Mouse (Mus musculus): ENCODE data around the gene Slc26a8. TPM values are rescaled to one million over a fixed set of nuclear protein-coding genes. Genes with fewer than 3 reads are reported as not detected.

Slc26a8 gene
- polyA plus RNA-seq, 1 experiment from 2014 or later, result 0.78 TPM

DNA sequence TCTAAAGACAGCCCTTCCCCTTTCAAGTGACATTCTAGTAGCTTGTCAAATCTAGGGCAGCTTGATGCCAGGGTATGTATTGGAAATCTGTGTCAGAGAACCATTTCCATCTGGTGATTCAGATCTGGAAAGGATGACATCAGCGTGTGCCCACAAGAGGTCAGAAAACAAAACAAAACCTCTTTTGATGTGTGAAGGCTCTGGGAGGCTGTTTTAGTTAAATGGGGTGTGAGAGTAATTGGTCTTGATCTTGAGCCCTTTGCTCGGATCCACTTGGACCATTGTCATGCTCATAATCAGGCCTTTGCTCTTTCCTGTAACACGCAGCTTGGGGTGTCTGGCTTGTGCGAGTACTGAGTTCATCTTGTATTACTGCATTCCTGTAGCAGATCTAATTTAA, 8.2 kb upstream of the Slc26a8 start:
- peaks cover 10% of the 10 kb centered on the region; the same call in 1 of the 2 replicates for H3K36me3 ChIP-seq
- no peak for ATAC-seq (ENCODE audit: insufficient number of reproducible peaks, insufficient read depth, low FRiP score, low TSS enrichment, low read depth)
- H3K4me2 ChIP-seq, result no peak overlapping the region
- H3K27me3 ChIP-seq, result no peaks in the 10 kb centered on the region
- WGBS, result 58% methylated on average over 4 of the region's 4 CpGs
- no peak overlapping the region for H3K9ac ChIP-seq (replicated peaks)
- no peak overlapping the region for H3K4me3 ChIP-seq (replicated peaks)
- no peak overlapping the region for H3K27ac ChIP-seq
- no peaks in the 10 kb centered on the region for H3K9me3 ChIP-seq
- H3K4me1 ChIP-seq (replicated peaks), result peaks cover 32% of the 10 kb centered on the region

DNA sequence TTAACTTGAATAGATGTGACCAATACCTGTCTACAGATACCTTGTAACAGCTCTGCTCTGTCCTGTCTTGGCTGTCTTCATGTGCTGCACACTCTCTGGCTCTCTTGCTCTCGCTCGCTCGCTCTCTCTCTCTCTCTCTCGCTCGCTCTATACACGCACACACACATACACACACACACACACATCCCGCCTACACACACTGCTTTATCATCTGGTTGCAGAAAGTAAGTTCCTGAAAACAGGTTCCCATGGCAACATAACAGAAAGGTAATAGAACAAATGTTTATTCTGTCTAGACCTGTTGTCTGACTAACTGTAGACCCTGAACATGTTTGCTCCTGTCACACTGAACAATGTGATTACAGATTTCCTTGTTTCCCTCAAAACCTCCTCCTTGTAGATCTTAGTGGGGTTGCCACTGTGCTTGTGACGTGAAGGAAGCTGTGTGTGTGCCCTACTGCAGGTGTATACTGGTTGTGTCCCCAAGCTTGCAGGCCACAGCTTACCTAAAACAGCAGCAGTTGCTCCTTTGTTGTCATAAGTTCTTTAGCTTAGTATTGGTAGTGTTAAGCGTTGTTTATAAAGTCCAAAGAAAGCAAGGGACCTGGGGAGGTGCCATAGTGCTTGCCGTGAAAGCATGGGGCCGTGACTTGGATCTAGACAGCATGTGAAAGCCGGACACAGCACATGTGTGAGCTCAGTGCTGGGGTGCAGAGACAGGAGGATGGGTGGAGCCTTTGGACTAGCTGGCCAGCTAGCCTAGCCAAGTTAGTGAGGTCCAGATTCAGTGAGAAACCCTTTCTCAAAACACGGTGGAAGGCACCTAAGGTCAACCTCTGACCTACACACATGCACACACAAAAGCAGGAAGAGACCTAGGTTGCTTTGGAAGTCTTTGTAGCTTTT, 7.5 kb upstream of the Slc26a8 start:
- ATAC-seq (ENCODE audit: insufficient number of reproducible peaks, insufficient read depth, low FRiP score, low TSS enrichment, low read depth), result no peak
- no peak overlapping the region for H3K9ac ChIP-seq (replicated peaks)
- 79% methylated on average over 13 of the region's 13 CpGs for WGBS
- no peaks in the 10 kb centered on the region for H3K27me3 ChIP-seq
- no peaks in the 10 kb centered on the region for H3K9me3 ChIP-seq
- H3K4me2 ChIP-seq, result no peak overlapping the region
- no peak overlapping the region for H3K27ac ChIP-seq
- peaks cover 38% of the 10 kb centered on the region for H3K4me1 ChIP-seq (replicated peaks)
- H3K4me3 ChIP-seq (replicated peaks), result no peak overlapping the region
- peaks cover 10% of the 10 kb centered on the region; the same call in 1 of the 2 replicates for H3K36me3 ChIP-seq

DNA sequence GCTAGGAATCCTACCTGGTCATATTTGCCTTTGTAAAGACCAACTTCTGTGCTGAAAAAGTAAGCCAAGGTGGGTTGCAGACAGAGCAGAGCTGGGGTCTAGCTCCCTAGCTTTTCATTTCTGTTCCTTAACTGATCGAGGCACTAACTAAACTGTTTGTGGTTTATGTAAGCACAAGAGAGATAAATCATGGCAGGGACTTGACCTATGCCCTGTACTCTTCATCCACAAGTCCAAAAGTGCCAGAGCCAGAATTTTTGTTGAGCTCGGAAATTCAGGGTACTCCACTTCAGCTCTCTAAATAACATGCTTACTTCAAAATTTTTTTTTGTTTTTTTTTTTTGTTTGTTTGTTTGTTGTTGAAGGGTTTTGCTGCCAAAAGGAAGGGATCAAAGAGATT, 6.6 kb upstream of the Slc26a8 start:
- Histone ChIP-seq H3K27ac (no peak overlapping the region), H3K27me3 (no peaks in the 10 kb centered on the region), H3K4me1 (replicated peaks) (peaks cover 38% of the 10 kb centered on the region), H3K4me2 (no peak overlapping the region), H3K36me3 (peaks cover 7% of the 10 kb centered on the region; the same call in 1 of the 2 replicates), H3K4me3 (replicated peaks) (no peak overlapping the region), H3K9me3 (no peaks in the 10 kb centered on the region), H3K9ac (replicated peaks) (no peak overlapping the region)
- WGBS, result 27% methylated on average over 2 of the region's 2 CpGs
- no peak for ATAC-seq (ENCODE audit: insufficient number of reproducible peaks, insufficient read depth, low FRiP score, low TSS enrichment, low read depth)

DNA sequence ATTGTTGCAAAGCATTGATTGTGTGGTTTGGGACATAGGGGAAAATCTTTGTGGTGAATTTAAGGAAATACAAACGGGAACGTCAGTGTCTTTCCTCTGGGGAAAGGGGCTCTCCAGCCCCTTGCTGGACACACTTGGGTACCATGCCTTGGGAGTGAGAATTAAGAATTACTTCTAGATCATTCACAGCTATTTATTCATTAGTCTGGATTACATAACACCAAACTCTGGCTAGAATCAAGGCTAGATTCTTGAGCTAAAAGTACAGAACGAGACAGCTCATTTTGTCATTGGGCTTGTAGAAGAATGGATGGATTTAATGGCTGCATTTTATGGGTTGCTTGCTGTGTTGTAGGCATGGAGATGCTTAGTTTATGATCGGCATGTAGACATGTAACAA, 4.8 kb upstream of the Slc26a8 start:
- Histone ChIP-seq H3K4me1 (replicated peaks) (peaks cover 42% of the 10 kb centered on the region), H3K9me3 (no peaks in the 10 kb centered on the region), H3K36me3 (0 out of 2 replicates have a peak, but pooled peaks cover 6% of the 10 kb centered on the region), H3K27ac (no peak overlapping the region), H3K9ac (replicated peaks) (no peak overlapping the region), H3K4me3 (replicated peaks) (no peak overlapping the region), H3K4me2 (no peak overlapping the region), H3K27me3 (no peaks in the 10 kb centered on the region)
- WGBS, result 63% methylated on average over 4 of the region's 4 CpGs
- ATAC-seq (ENCODE audit: insufficient number of reproducible peaks, insufficient read depth, low FRiP score, low TSS enrichment, low read depth), result no peak

DNA sequence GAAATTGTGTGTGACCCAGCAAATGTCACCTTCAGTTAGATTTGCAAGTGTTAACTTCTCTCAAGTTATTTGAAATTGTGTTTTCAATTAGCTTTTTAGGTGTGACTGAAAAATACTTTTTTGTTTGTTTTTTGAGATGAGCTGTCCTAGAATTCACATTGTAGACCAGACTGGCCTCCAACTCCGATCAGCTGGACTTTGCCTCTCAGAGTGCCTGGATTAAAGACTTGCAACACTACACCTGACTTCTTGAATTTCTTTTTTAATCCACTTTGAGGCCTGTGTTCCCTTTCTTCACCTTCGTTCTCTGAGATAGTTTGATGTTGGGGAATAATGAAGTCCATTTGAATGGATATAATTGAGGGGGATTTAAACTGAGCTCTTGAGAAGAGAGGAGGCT, 4.0 kb upstream of the Slc26a8 start:
- Histone ChIP-seq H3K36me3 (0 out of 2 replicates have a peak, but pooled peaks cover 6% of the 10 kb centered on the region), H3K4me2 (no peak overlapping the region), H3K4me1 (replicated peaks) (peaks cover 48% of the 10 kb centered on the region), H3K27ac (no peak overlapping the region), H3K9me3 (no peaks in the 10 kb centered on the region), H3K4me3 (replicated peaks) (no peak overlapping the region), H3K27me3 (peaks cover 7% of the 10 kb centered on the region), H3K9ac (replicated peaks) (no peak overlapping the region)
- 73% methylated on average over 2 of the region's 2 CpGs for WGBS
- ATAC-seq (ENCODE audit: insufficient number of reproducible peaks, insufficient read depth, low FRiP score, low TSS enrichment, low read depth), result no peak

DNA sequence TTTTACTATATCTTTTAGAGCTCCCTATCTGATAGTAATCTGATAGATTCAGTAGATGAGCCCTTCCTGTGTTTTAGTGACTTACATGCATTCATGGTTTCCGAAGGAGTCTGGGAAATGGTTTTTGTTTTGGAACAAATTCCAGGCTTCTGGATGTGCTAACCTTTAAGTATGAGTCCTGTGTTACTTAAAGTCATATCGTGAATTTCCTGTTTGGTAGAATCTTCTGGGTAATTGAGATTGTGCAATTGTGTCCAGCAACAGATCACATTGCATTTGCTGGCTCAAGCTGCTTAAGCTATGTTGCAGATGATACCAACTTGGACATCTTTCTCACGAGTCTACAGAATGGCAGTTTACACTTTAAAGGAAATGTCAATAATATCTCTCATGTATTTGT, 3.1 kb upstream of the Slc26a8 start:
- H3K4me1 ChIP-seq (replicated peaks), result peaks cover 49% of the 10 kb centered on the region
- H3K36me3 ChIP-seq, result 0 out of 2 replicates have a peak, but pooled peaks cover 6% of the 10 kb centered on the region
- peak overlapping the region; percentile 96; the same call in 1 of the 2 replicates for H3K9ac ChIP-seq (replicated peaks)
- 59% methylated on average over 3 of the region's 3 CpGs for WGBS
- no peaks in the 10 kb centered on the region for H3K9me3 ChIP-seq
- peak overlapping the region; percentile 97 for H3K4me3 ChIP-seq (replicated peaks)
- no peak for ATAC-seq (ENCODE audit: insufficient number of reproducible peaks, insufficient read depth, low FRiP score, low TSS enrichment, low read depth)
- no peak overlapping the region for H3K27ac ChIP-seq
- H3K4me2 ChIP-seq, result peak overlapping the region; percentile 63
- peaks cover 14% of the 10 kb centered on the region for H3K27me3 ChIP-seq

DNA sequence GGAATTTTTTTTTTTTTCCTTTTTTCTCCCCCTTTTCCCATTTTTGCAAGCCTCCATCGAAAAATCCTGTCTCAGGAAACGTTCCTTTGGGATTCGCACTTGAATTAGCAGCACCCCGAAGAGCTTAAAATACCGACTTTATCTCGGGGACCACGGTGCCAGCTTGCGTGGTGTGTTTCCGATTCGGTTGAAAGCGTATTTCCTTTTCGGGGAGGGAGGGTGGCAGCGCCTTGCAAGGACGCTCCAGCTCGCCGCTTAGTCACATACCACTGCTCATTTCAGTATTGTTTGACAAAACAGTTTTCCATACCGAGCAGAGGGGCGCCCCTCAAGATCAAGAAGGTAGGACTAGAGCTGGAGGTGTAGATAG, 2.3 kb upstream of the Slc26a8 start:
- peak overlapping the region; percentile 96 for H3K9ac ChIP-seq (replicated peaks)
- peaks cover 14% of the 10 kb centered on the region for H3K27me3 ChIP-seq
- H3K4me3 ChIP-seq (replicated peaks), result peak overlapping the region; percentile 97
- H3K4me1 ChIP-seq (replicated peaks), result peaks cover 42% of the 10 kb centered on the region
- 0 out of 2 replicates have a peak, but pooled peaks cover 6% of the 10 kb centered on the region for H3K36me3 ChIP-seq
- no peaks in the 10 kb centered on the region for H3K9me3 ChIP-seq
- peak overlapping the region; percentile 96 for H3K27ac ChIP-seq
- peak overlapping the region; percentile 63 for H3K4me2 ChIP-seq
- ATAC-seq (ENCODE audit: insufficient number of reproducible peaks, insufficient read depth, low FRiP score, low TSS enrichment, low read depth), result no peak
- under 1% methylated on average over 18 of the region's 18 CpGs for WGBS

DNA sequence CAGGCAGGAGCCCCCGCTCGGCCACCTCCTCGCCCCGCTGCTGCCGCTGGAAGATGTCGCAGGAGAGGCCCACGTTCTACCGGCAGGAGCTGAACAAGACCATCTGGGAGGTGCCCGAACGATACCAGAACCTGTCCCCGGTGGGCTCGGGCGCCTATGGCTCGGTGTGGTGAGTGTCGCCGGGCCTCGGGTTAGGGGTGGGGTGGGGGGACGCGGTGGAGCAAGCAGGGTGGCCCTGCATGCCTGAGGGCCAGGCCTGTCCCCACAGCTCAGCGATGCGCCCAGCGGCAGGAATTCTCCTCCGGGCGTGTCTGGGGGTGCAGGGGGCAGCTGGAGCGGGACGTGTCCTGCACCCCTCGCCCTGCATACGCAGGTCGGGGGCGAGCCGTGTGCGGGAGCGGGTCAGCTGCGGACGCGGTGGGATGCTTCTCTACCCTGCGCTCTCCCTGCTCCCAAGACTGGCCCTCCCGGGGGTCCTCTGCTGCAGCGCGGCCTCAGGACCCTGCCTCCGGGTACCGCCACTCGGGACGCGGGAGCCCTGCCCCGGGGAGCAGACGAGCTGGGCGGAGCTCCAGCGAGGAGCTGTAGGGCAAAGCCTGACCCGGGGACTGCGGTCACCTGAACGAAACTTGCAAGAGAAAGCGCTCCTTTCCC, 1.8 kb upstream of the Slc26a8 start:
- Histone ChIP-seq H3K9me3 (no peaks in the 10 kb centered on the region), H3K9ac (replicated peaks) (peak overlapping the region; percentile 96), H3K4me2 (peak overlapping the region; percentile 63), H3K4me3 (replicated peaks) (peak overlapping the region; percentile 97), H3K27me3 (peaks cover 14% of the 10 kb centered on the region), H3K36me3 (0 out of 2 replicates have a peak, but pooled peaks cover 6% of the 10 kb centered on the region), H3K4me1 (replicated peaks) (peaks cover 37% of the 10 kb centered on the region), H3K27ac (peak overlapping the region; percentile 96)
- peak; percentile 52 for ATAC-seq (ENCODE audit: insufficient number of reproducible peaks, insufficient read depth, low FRiP score, low TSS enrichment, low read depth)
- under 1% methylated on average over 48 of the region's 53 CpGs for WGBS

DNA sequence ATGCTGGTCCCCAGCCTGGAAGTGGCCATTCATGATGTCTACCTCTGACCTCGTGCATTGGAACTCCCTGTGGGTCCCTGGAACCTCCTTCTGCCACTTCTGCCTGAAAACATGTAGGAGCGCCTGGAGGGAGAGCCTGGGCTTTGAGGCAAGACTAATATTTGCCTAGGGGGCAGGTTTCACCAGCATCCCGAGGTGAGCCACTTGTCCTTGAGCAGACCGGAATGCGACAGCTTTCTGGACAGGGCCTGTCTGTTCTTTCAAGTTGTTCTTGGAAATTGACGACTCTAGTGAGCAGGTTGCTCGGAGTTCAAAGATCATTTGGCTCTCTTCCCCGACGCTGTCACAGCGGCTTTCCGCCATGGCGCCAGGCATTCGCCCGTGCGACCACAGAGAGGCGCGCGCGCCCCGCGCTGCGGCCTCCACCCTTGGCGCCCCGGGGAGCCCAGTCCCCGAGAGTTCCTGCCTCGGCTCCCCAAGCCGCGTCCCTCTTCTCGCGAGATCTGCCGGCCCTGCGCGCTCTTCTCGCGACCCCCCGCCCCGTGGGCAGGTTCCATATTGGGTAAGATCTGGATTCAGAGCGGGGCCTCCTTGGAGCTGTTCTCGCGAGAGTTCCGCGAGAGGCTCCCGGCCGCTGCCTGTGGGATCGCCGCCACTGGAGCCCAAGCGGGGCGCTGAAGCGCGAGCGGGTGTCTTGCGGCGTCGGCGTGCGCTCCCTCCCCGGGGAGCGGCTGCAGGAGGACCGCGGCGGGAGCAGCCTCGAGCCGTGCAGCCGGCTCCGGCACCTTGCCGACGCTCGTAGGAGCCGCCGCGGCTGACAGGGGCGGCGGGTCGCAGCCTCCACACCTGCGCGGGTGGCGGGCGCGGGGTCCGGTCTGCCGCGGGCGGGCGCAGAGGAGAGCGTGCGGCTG, 998 bp upstream of the Slc26a8 start, which contains the start of gene Mapk14:
Mapk14 (plus strand) TSS at position 554 of the 911 bp plus-strand sequence.
- Histone ChIP-seq H3K9ac (replicated peaks) (peak within 1 kb of the TSS; percentile 96), H3K4me2 (peak within 1 kb of the TSS; percentile 63), H3K4me3 (replicated peaks) (peak within 1 kb of the TSS; percentile 97), H3K27me3 (peaks cover 14% of the 10 kb centered on the region), H3K4me1 (replicated peaks) (peaks cover 31% of the 10 kb centered on the region), H3K9me3 (no peaks in the 10 kb centered on the region), H3K36me3 (0 out of 2 replicates have a peak, but pooled peaks cover 6% of the 10 kb centered on the region), H3K27ac (peak within 1 kb of the TSS; percentile 96)
- peak; percentile 85 for ATAC-seq (ENCODE audit: insufficient number of reproducible peaks, insufficient read depth, low FRiP score, low TSS enrichment, low read depth)
- under 1% methylated on average over 84 of the region's 86 CpGs for WGBS

DNA sequence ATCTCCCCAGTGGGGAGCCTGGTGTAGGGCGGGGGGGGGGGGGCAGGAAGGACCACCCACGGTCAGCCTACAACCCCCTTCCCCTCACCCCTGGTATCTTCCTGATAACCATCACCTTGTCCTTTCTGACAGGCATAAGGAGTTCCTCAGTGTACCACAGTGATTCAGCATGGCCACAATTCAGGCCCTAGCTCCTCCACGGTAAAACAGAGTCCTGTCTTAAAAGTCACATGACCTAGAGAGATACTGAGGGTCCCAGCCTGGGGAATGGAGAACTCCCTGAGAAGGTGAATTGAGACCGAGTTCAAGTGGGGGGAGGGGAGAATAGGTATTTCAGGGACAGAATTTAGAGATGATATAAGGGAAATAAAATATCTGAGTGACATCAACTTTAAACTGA, 2.7 kb downstream of the Slc26a8 start:
- Histone ChIP-seq H3K27me3 (peaks cover 14% of the 10 kb centered on the region), H3K9me3 (no peaks in the 10 kb centered on the region), H3K36me3 (no peaks in the 10 kb centered on the region), H3K4me3 (replicated peaks) (no peak overlapping the region), H3K4me1 (replicated peaks) (peaks cover 10% of the 10 kb centered on the region; the same call in 1 of the 2 replicates), H3K9ac (replicated peaks) (no peak overlapping the region), H3K4me2 (no peak overlapping the region), H3K27ac (no peak overlapping the region)
- no peak for ATAC-seq (ENCODE audit: insufficient number of reproducible peaks, insufficient read depth, low FRiP score, low TSS enrichment, low read depth)
- WGBS, result 43% methylated on average over 4 of the region's 4 CpGs
